Mouse (Mus musculus) bone marrow, adult 2 months (tissue): Measurements from ENCODE around the gene Hk1. TPM values are rescaled to one million over a fixed set of nuclear protein-coding genes. Genes with fewer than 3 reads are reported as not detected.

Experiments
- H3K27ac ChIP-seq: fragments of 200-500 bp; 2 replicates; pipeline ENCODE4 v1.5.1; 2012; ENCODE audit warnings: low read depth, mild to moderate bottlenecking, control low read depth, inconsistent platforms, low read length; ENCODE audit not compliant: control insufficient read depth, poor library complexity, insufficient read depth
- H3K4me1 ChIP-seq: fragments of 200-500 bp; 2 replicates; pipeline ENCODE4 v1.6.1; 2011; ENCODE audit warnings: low read length; ENCODE audit not compliant: control insufficient read depth, insufficient read depth
- H3K4me3 ChIP-seq: fragments of 200-500 bp; replicated peaks from 2 replicates; pipeline ENCODE3; 2011; ENCODE audit warnings: mild to moderate bottlenecking, low read depth, low read length, control low read depth; ENCODE audit not compliant: control insufficient read depth
- CTCF ChIP-seq: fragments of 200-500 bp; IDR thresholded peaks from 2 replicates; pipeline ENCODE4 v1.5.1; 2011; ENCODE audit warnings: low read length, control low read depth; ENCODE audit not compliant: control insufficient read depth, insufficient read depth
- POLR2A ChIP-seq: fragments of 200-500 bp; IDR thresholded peaks from 2 replicates; pipeline ENCODE4 v1.6.1; 2011; ENCODE audit warnings: low read depth, mild to moderate bottlenecking, control low read depth, low read length, borderline replicate concordance; ENCODE audit not compliant: control insufficient read depth
- WGBS: fragments of 180-500 bp; shearing (Covaris S2); methylation state at CpG from one replicate; pipeline ENCODE4 v1.1.7; 2018; 5-methylcytosine and 5-hydroxymethylcytosine counted together
- polyA plus RNA-seq: library from polyadenylated mRNA; stranded (reverse); fragments of >200 nt; gene quantifications from 2 replicates; pipeline ENCODE4 v1.2.4, GENCODE M21; 2011; ENCODE audit warnings: low replicate concordance; ENCODE audit not compliant: missing spikeins, insufficient read depth, insufficient read length

The Hk1 gene
- polyA plus RNA-seq, 1 experiment, result 93.6 TPM

- H3K4me1 ChIP-seq, result peaks cover 3% of the 10 kb centered on the region
- H3K27ac ChIP-seq, result no peak overlapping the region
- 91% methylated on average over 6 of the region's 6 CpGs for WGBS
- no peak for TF ChIP-seq CTCF
- TF ChIP-seq POLR2A, result no peak
- no peak overlapping the region for H3K4me3 ChIP-seq
These were observed 74.6 kb downstream of the Hk1 start for GRCm38 (mm10) chr10:62305090-62305489.

DNA sequence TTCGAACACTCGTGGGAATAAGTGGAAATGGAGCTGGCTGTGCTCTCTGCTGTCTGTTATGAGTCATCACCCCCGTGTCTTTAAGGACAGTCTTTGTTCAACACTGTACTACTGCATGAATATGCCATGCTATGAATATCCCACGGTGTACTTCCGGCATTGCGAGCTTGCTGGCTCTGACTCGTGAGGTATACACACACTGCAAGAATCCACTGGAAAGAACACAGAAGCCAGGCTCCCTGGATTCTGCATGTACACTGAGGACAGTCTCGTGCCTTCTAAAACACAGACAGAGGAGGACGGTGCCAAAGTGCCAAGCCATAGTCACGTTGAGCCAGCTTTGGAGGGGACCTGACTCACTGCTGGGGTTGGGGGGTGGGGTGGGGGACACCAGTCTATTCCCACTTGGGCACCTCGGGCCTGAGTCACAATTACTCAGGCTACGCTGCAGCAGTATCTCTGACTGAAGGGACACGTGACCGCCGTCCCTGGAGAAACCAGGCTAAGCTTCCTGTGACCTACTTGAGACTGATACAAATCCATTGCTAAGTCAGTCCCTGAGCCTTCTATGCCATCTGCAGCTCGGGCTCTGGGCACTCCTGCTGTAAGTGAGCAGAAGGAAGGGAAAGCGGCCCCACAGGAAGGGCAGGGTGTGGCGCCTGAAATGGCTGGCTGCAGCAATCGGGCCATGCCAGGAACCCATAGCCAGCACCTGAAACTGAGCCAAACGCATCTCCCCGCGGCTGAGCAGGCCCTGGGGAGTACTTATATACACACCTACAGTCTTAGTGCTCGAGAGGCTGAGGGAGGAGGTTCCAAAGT, 79.5 kb downstream of the Hk1 start:
- H3K27ac ChIP-seq, result 0 out of 2 replicates have a peak overlapping the region, but pooled peaks have one; percentile 18
- TF ChIP-seq POLR2A, result no peak
- H3K4me1 ChIP-seq, result peaks cover 3% of the 10 kb centered on the region
- no peak overlapping the region for H3K4me3 ChIP-seq
- WGBS, result 35% methylated on average over 23 of the region's 23 CpGs

- TF ChIP-seq POLR2A, result no peak
- no peak for TF ChIP-seq CTCF
These were observed 83.4 kb downstream of the Hk1 start for GRCm38 (mm10) chr10:62296086-62296872.

DNA sequence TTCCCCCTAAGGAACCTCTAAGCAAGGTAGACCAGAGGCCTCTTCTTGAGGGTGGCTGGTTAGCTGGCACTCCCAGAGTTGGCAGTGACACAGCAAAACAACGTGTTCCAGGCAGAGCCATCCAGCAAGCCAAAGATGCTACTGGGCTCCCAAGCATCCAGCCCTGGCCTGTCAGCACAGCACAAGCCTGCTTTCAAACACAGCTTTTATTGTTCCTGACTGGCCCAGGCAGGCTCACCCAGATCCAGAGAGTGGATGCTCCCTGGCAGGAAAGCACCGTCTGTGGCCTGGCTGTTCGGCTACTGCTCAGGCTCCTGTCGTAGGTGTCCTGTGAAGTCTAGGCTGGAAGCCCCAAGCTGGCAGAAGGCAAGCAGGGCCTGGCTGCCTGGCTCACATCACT, 85.6 kb downstream of the Hk1 start:
- H3K4me3 ChIP-seq, result no peak overlapping the region
- 84% methylated on average over 4 of the region's 4 CpGs for WGBS
- H3K27ac ChIP-seq, result no peak overlapping the region
- no peaks in the 10 kb centered on the region for H3K4me1 ChIP-seq
- TF ChIP-seq CTCF (no peak), POLR2A (no peak)

More at GRCm38 (mm10) chr10:62296086-62296872, 83.4 kb downstream of the Hk1 start:
- Histone ChIP-seq H3K4me1 (peaks cover 3% of the 10 kb centered on the region), H3K4me3 (no peak overlapping the region), H3K27ac (no peak overlapping the region)
- WGBS, result 90% methylated on average over 26 of the region's 26 CpGs

GRCm38 (mm10) chr10:62287460-62288124, 92.1 kb downstream of the Hk1 start:
- 34% methylated on average over 6 of the region's 6 CpGs for WGBS
- no peak for TF ChIP-seq CTCF
- TF ChIP-seq POLR2A, result no peak
- Histone ChIP-seq H3K27ac (no peak overlapping the region), H3K4me3 (no peak overlapping the region), H3K4me1 (peaks cover 1% of the 10 kb centered on the region; the same call in 1 of the 2 replicates)

DNA sequence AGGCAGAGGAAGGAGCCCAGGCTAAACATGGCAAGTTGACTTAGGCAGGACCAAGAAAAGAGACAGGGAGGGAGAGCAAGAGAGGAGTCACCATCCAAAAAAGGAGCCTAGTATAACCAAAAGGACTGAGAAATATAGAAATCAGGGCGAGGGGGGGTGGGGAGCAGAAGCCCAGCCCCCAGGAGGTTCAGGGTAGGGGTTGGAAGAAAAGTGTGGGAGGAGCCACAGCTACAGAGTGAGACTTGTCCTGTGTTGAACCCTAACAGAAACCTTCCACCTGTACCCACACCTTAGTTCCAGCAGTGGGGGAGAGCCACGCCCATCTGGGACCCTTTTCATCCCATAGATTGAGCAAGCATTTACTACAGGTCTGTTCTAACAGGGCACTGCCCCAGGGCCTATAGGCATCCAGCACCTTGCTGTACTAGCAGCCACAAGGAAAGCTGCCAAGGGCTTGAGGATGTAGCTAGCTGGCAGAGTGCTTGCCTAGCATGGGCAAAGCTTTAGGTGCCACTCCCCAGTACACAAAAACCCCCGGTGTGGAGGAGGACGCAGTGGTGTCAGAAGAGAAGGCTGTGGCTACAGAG, 96.4 kb downstream of the Hk1 start:
- TF ChIP-seq POLR2A (no peak), CTCF (no peak)
- H3K4me1 ChIP-seq, result peaks cover 1% of the 10 kb centered on the region; the same call in 1 of the 2 replicates
- WGBS, result 88% methylated on average over 4 of the region's 4 CpGs
- no peak overlapping the region for H3K27ac ChIP-seq
- H3K4me3 ChIP-seq, result no peak overlapping the region

- 73% methylated on average over 9 of the region's 9 CpGs for WGBS
- H3K4me3 ChIP-seq, result no peak overlapping the region
- H3K4me1 ChIP-seq, result peaks cover 1% of the 10 kb centered on the region; the same call in 1 of the 2 replicates
- TF ChIP-seq POLR2A, result no peak
- H3K27ac ChIP-seq, result no peak overlapping the region
These were observed 96.9 kb downstream of the Hk1 start for GRCm38 (mm10) chr10:62282782-62283181.

- TF ChIP-seq CTCF, result no peak
- no peak for TF ChIP-seq POLR2A
These were observed 100.0 kb downstream of the Hk1 start for GRCm38 (mm10) chr10:62279671-62280070.

More at GRCm38 (mm10) chr10:62279671-62280070, 100.0 kb downstream of the Hk1 start:
- 79% methylated on average over 4 of the region's 4 CpGs for WGBS
- Histone ChIP-seq H3K4me1 (no peaks in the 10 kb centered on the region), H3K4me3 (no peak overlapping the region), H3K27ac (no peak overlapping the region)
